Mouse (Mus musculus): ENCODE measurements at regions not wholly inside any gene's neighbourhood (a gene's known extent, or its start where the extent isn't known, plus 50 kb on each side); places are given as distances from the start of the nearest gene placed in this dataset.

- DNase-seq (ENCODE audit: low spot score in 2 of 2), result no peak
Observed at GRCm38 (mm10) chr5:112012505-112013164, 239.7 kb downstream of the Cryba4 start.

- no peak for DNase-seq (ENCODE audit: low spot score in 2 of 2)
Observed at GRCm38 (mm10) chr5:112018925-112019324, 233.4 kb downstream of the Cryba4 start.

GRCm38 (mm10) chr5:112020882-112021281 lies 231.4 kb downstream of the Cryba4 start:
- DNase-seq (ENCODE audit: low spot score in 2 of 2), result no peak

GRCm38 (mm10) chr5:112029955-112030354 lies 222.4 kb downstream of the Cryba4 start:
- DNase-seq (ENCODE audit: low spot score in 2 of 2), result no peak

- DNase-seq (ENCODE audit: low spot score in 2 of 2), result no peak
Observed at GRCm38 (mm10) chr5:112032036-112032435, 220.3 kb downstream of the Cryba4 start.

GRCm38 (mm10) chr5:112035426-112035825 lies 216.9 kb downstream of the Cryba4 start:
- no peak for DNase-seq (ENCODE audit: low spot score in 2 of 2)

- DNase-seq (ENCODE audit: low spot score in 2 of 2), result no peak
Observed at GRCm38 (mm10) chr5:112037080-112037479, 215.2 kb downstream of the Cryba4 start.

- no peak for DNase-seq (ENCODE audit: low spot score in 2 of 2)
Observed at GRCm38 (mm10) chr5:112039645-112040372, 212.5 kb downstream of the Cryba4 start.

GRCm38 (mm10) chr5:112040678-112041077 lies 211.6 kb downstream of the Cryba4 start:
- no peak for DNase-seq (ENCODE audit: low spot score in 2 of 2)

GRCm38 (mm10) chr5:112041285-112041684 lies 211.0 kb downstream of the Cryba4 start:
- no peak for DNase-seq (ENCODE audit: low spot score in 2 of 2)

- DNase-seq (ENCODE audit: low spot score in 2 of 2), result no peak
Observed at GRCm38 (mm10) chr5:112042236-112042635, 210.1 kb downstream of the Cryba4 start.

- no peak for DNase-seq (ENCODE audit: low spot score in 2 of 2)
Observed at GRCm38 (mm10) chr5:112050046-112050782, 202.1 kb downstream of the Cryba4 start.

- no peak for DNase-seq (ENCODE audit: low spot score in 2 of 2)
Observed at GRCm38 (mm10) chr5:112050906-112051305, 201.4 kb downstream of the Cryba4 start.

- DNase-seq (ENCODE audit: low spot score in 2 of 2), result no peak
Observed at GRCm38 (mm10) chr5:112051786-112052185, 200.5 kb downstream of the Cryba4 start.

- no peak for DNase-seq (ENCODE audit: low spot score in 2 of 2)
Observed at GRCm38 (mm10) chr5:112053600-112054155, 198.6 kb downstream of the Cryba4 start.

- no peak for DNase-seq (ENCODE audit: low spot score in 2 of 2)
Observed at GRCm38 (mm10) chr5:112055018-112055417, 197.3 kb downstream of the Cryba4 start.

- no peak for DNase-seq (ENCODE audit: low spot score in 2 of 2)
Observed at GRCm38 (mm10) chr5:112069917-112070316, 182.4 kb downstream of the Cryba4 start.

GRCm38 (mm10) chr5:112072456-112072855 lies 179.9 kb downstream of the Cryba4 start:
- DNase-seq (ENCODE audit: low spot score in 2 of 2), result no peak

- DNase-seq (ENCODE audit: low spot score in 2 of 2), result no peak
Observed at GRCm38 (mm10) chr5:112077097-112077496, 175.2 kb downstream of the Cryba4 start.

GRCm38 (mm10) chr5:112077840-112078600 lies 174.3 kb downstream of the Cryba4 start:
- DNase-seq (ENCODE audit: low spot score in 2 of 2), result peak; percentile 22 to 71

- DNase-seq (ENCODE audit: low spot score in 2 of 2), result no peak
Observed at GRCm38 (mm10) chr5:112081006-112081405, 171.3 kb downstream of the Cryba4 start.

Measured in spleen, postnatal 4 days (tissue).